Mouse (Mus musculus): ENCODE measurements at regions not wholly inside any gene's neighbourhood (a gene's known extent, or its start where the extent isn't known, plus 50 kb on each side); places are given as distances from the start of the nearest gene placed in this dataset.

GRCm38 (mm10) chr6:51220778-51221177 lies 211.7 kb upstream of the Nfe2l3 start:
- DNase-seq, result no peak

- no peak for DNase-seq
Observed at GRCm38 (mm10) chr6:51236077-51236740, 196.3 kb upstream of the Nfe2l3 start.

GRCm38 (mm10) chr6:51240039-51240438 lies 192.4 kb upstream of the Nfe2l3 start:
- no peak for DNase-seq

- DNase-seq, result no peak
Observed at GRCm38 (mm10) chr6:51250233-51250632, 182.2 kb upstream of the Nfe2l3 start.

- no peak for DNase-seq
Observed at GRCm38 (mm10) chr6:51251432-51251831, 181.0 kb upstream of the Nfe2l3 start.

- DNase-seq, result no peak
Observed at GRCm38 (mm10) chr6:51252721-51253120, 179.7 kb upstream of the Nfe2l3 start.

- DNase-seq, result no peak
Observed at GRCm38 (mm10) chr6:51256631-51257030, 175.8 kb upstream of the Nfe2l3 start.

GRCm38 (mm10) chr6:51257524-51257923 lies 174.9 kb upstream of the Nfe2l3 start:
- no peak for DNase-seq

GRCm38 (mm10) chr6:51258304-51258703 lies 174.2 kb upstream of the Nfe2l3 start:
- no peak for DNase-seq

GRCm38 (mm10) chr6:51263595-51263994 lies 168.9 kb upstream of the Nfe2l3 start:
- DNase-seq, result no peak

- DNase-seq, result no peak
Observed at GRCm38 (mm10) chr6:51265329-51265728, 167.1 kb upstream of the Nfe2l3 start.

- DNase-seq, result no peak
Observed at GRCm38 (mm10) chr6:51266721-51267120, 165.7 kb upstream of the Nfe2l3 start.

- no peak for DNase-seq
Observed at GRCm38 (mm10) chr6:51267888-51268287, 164.6 kb upstream of the Nfe2l3 start.

GRCm38 (mm10) chr6:51268931-51269330 lies 163.5 kb upstream of the Nfe2l3 start:
- DNase-seq, result no peak

GRCm38 (mm10) chr6:51269617-51270016 lies 162.9 kb upstream of the Nfe2l3 start:
- peak; percentile 4 for DNase-seq

- DNase-seq, result peak; percentile 94
Observed at GRCm38 (mm10) chr6:51270216-51271127, 162.0 kb upstream of the Nfe2l3 start.

GRCm38 (mm10) chr6:51271128-51271480 lies 161.4 kb upstream of the Nfe2l3 start:
- DNase-seq, result no peak

GRCm38 (mm10) chr6:51272136-51272736 lies 160.2 kb upstream of the Nfe2l3 start:
- DNase-seq, result peak; percentile 4

- DNase-seq, result no peak
Observed at GRCm38 (mm10) chr6:51279491-51279890, 153.0 kb upstream of the Nfe2l3 start.

GRCm38 (mm10) chr6:51280231-51280630 lies 152.2 kb upstream of the Nfe2l3 start:
- DNase-seq, result no peak

GRCm38 (mm10) chr6:51283916-51284706 lies 148.4 kb upstream of the Nfe2l3 start:
- no peak for DNase-seq

- no peak for DNase-seq
Observed at GRCm38 (mm10) chr6:51284881-51285280, 147.6 kb upstream of the Nfe2l3 start.

Data from adrenal gland, adult 2 months (tissue).